ENCODE assay signal across 8 mouse cellular contexts in genomic region chr14:47023529-47023928, GRCm38 (mm10).
"Had no signal": no experiment of that assay in that cellular context is flagged by ENCODE, and none has a peak within 500 bp of the region (broad histone marks: within the 10 kb centered on the region; RNA-seq: fewer than 3 reads in every experiment).

No protein-coding gene starts in this region.

- ATAC-seq: intestine, embryonic 16.5 days; lung, postnatal 0 days; midbrain, embryonic 13.5 days; midbrain, embryonic 16.5 days had no signal

- DNase-seq: layer of hippocampus, postnatal 36 days; liver, embryonic 13.5 days; thymus, adult 18-20 months; thymus, postnatal 36 days had no signal
